Mouse (Mus musculus) lung, postnatal 0 days (tissue): ENCODE data around the gene Myh10. TPM values are rescaled to one million over a fixed set of nuclear protein-coding genes. Genes with fewer than 3 reads are reported as not detected.

ENCODE experiments used
- ATAC-seq: fragments of 200-750 bp; cut with Nextera tagmentation; 2 replicates; pipeline ENCODE4 v1.8.0; 2017; ENCODE audit warnings: moderate library complexity
- DNase-seq: peaks from one replicate; pipeline ENCODE4 v3.0.0-alpha.2; 2016; ENCODE audit warnings: low spot score
- H3K27ac ChIP-seq: fragments of 300-500 bp; sonication (generic); 2 replicates; pipeline ENCODE4 v1.5.1; 2014; ENCODE audit warnings: antibody characterized with exemption, mild to moderate bottlenecking, low read length, mixed read lengths
- H3K27me3 ChIP-seq: fragments of 300-500 bp; sonication (generic); replicated peaks from 2 replicates; pipeline ENCODE4 v1.6.1; 2014; ENCODE audit warnings: low read length, mixed read lengths; ENCODE audit not compliant: insufficient read depth
- H3K36me3 ChIP-seq: fragments of 300-500 bp; sonication (generic); 2 replicates; pipeline ENCODE4 v1.6.1; 2014; ENCODE audit warnings: low read length, mixed read lengths; ENCODE audit not compliant: insufficient read depth
- H3K4me1 ChIP-seq: fragments of 300-500 bp; sonication (generic); 2 replicates; pipeline ENCODE4 v1.6.1; 2014; ENCODE audit warnings: antibody characterized with exemption, low read depth, low read length, mixed read lengths; ENCODE audit not compliant: insufficient read depth
- H3K4me2 ChIP-seq: fragments of 300-500 bp; sonication (generic); replicated peaks from 2 replicates; pipeline ENCODE4 v1.6.1; 2014; ENCODE audit warnings: low read depth, mild to moderate bottlenecking, low read length, moderate library complexity, mixed read lengths
- H3K4me3 ChIP-seq: fragments of 300-500 bp; sonication (generic); 2 replicates; pipeline ENCODE4 v1.5.1; 2014; ENCODE audit warnings: low read depth, low read length
- H3K9ac ChIP-seq: fragments of 300-500 bp; sonication (generic); replicated peaks from 2 replicates; pipeline ENCODE4 v1.6.1; 2014; ENCODE audit warnings: low read depth, mild to moderate bottlenecking
- H3K9me3 ChIP-seq: fragments of 300-500 bp; sonication (generic); 2 replicates; pipeline ENCODE4 v1.6.1; 2016; ENCODE audit warnings: low read length, mixed read lengths
- CTCF ChIP-seq: IDR thresholded peaks from 2 replicates; pipeline ENCODE4 v1.5.1; 2016; ENCODE audit warnings: antibody characterized with exemption, mild to moderate bottlenecking
- EP300 ChIP-seq: IDR thresholded peaks from 2 replicates; pipeline ENCODE4 v1.6.1; 2016; ENCODE audit warnings: antibody characterized with exemption, mild to moderate bottlenecking, control low read depth
- WGBS: fragments of 180-500 bp; shearing (Covaris S2); extraction: QIAGEN DNeasy Blood & Tissue Kit; methylation state at CpG from one replicate; pipeline ENCODE4 v1.1.7; 2014; 5-methylcytosine and 5-hydroxymethylcytosine counted together
- polyA plus RNA-seq: library from polyadenylated mRNA; unstranded; fragments of >200 nt; fragmentation: Nextera tagmentation; extraction: Ambion mirVana; gene quantifications from 2 replicates; pipeline ENCODE4 v1.2.1, GENCODE M21; 2015

Myh10 gene
- polyA plus RNA-seq, 1 experiment from 2014 or later, result 51.8 TPM

GRCm38 (mm10) chr11:68690465-68690864, 894 bp upstream of the Myh10 start:
- no peak for DNase-seq
- no peak for ATAC-seq
- Histone ChIP-seq H3K9me3 (no peaks in the 10 kb centered on the region), H3K36me3 (no peaks in the 10 kb centered on the region), H3K9ac (no peak overlapping the region), H3K4me1 (0 out of 2 replicates have a peak, but pooled peaks cover 3% of the 10 kb centered on the region), H3K4me2 (no peak overlapping the region), H3K27me3 (no peaks in the 10 kb centered on the region), H3K27ac (no peak overlapping the region), H3K4me3 (no peak overlapping the region)
- 23% methylated on average over 5 of the region's 5 CpGs for WGBS
- TF ChIP-seq EP300, result no peak
- TF ChIP-seq CTCF, result no peak

GRCm38 (mm10) chr11:68692010-68692692, 792 bp downstream of the Myh10 start:
- WGBS, result under 1% methylated on average over 34 of the region's 34 CpGs
- peak overlapping the region; percentile 68 for H3K9ac ChIP-seq
- 0 out of 2 replicates have a peak, but pooled peaks cover 3% of the 10 kb centered on the region for H3K4me1 ChIP-seq
- H3K4me3 ChIP-seq, result peak overlapping the region; percentile 67
- H3K36me3 ChIP-seq, result no peaks in the 10 kb centered on the region
- H3K4me2 ChIP-seq, result peak overlapping the region; percentile 86
- ATAC-seq (no peak; the same call in 1 of the 2 replicates), DNase-seq (peak; percentile 23)
- no peaks in the 10 kb centered on the region for H3K27me3 ChIP-seq
- no peak for TF ChIP-seq EP300
- peak; percentile 34 for TF ChIP-seq CTCF
- peak overlapping the region; percentile 96 for H3K27ac ChIP-seq
- H3K9me3 ChIP-seq, result no peaks in the 10 kb centered on the region

- Histone ChIP-seq H3K36me3 (no peaks in the 10 kb centered on the region), H3K4me2 (peak overlapping the region; percentile 86), H3K9me3 (no peaks in the 10 kb centered on the region), H3K9ac (peak overlapping the region; percentile 68), H3K4me1 (0 out of 2 replicates have a peak, but pooled peaks cover 3% of the 10 kb centered on the region), H3K27me3 (no peaks in the 10 kb centered on the region), H3K27ac (peak overlapping the region; percentile 96), H3K4me3 (peak overlapping the region; percentile 67)
- TF ChIP-seq CTCF, result no peak
- TF ChIP-seq EP300, result no peak
- under 1% methylated on average over 43 of the region's 43 CpGs for WGBS
- DNase-seq, result peak; percentile 54
- ATAC-seq, result no peak
These were observed 1.5 kb downstream of the Myh10 start for GRCm38 (mm10) chr11:68692693-68693446.

GRCm38 (mm10) chr11:68693447-68694040, 2.2 kb downstream of the Myh10 start:
- H3K4me3 ChIP-seq, result peak overlapping the region; percentile 67
- H3K4me1 ChIP-seq, result 0 out of 2 replicates have a peak, but pooled peaks cover 3% of the 10 kb centered on the region
- H3K9ac ChIP-seq, result no peak overlapping the region; the same call in 1 of the 2 replicates
- no peak for ATAC-seq
- no peaks in the 10 kb centered on the region for H3K27me3 ChIP-seq
- no peaks in the 10 kb centered on the region for H3K36me3 ChIP-seq
- H3K4me2 ChIP-seq, result peak overlapping the region; percentile 86
- H3K9me3 ChIP-seq, result no peaks in the 10 kb centered on the region
- 9% methylated on average over 10 of the region's 10 CpGs for WGBS
- TF ChIP-seq CTCF, result no peak
- TF ChIP-seq EP300, result no peak
- H3K27ac ChIP-seq, result no peak overlapping the region; the same call in 1 of the 2 replicates
- DNase-seq, result peak; percentile 35

GRCm38 (mm10) chr11:68702370-68702769, 11.0 kb downstream of the Myh10 start:
- no peak for ATAC-seq
- WGBS, result 81% methylated on average over 6 of the region's 6 CpGs
- Histone ChIP-seq H3K36me3 (peaks cover 19% of the 10 kb centered on the region; the same call in 1 of the 2 replicates), H3K9ac (no peak overlapping the region), H3K4me3 (no peak overlapping the region), H3K27me3 (no peaks in the 10 kb centered on the region), H3K4me2 (no peak overlapping the region), H3K4me1 (no peaks in the 10 kb centered on the region), H3K9me3 (no peaks in the 10 kb centered on the region), H3K27ac (no peak overlapping the region)
- no peak for DNase-seq
- TF ChIP-seq EP300, result no peak
- no peak for TF ChIP-seq CTCF

- Histone ChIP-seq H3K9ac (no peak overlapping the region), H3K27me3 (no peaks in the 10 kb centered on the region), H3K4me2 (no peak overlapping the region), H3K36me3 (peaks cover 19% of the 10 kb centered on the region; the same call in 1 of the 2 replicates), H3K4me3 (no peak overlapping the region), H3K27ac (no peak overlapping the region), H3K9me3 (no peaks in the 10 kb centered on the region), H3K4me1 (no peaks in the 10 kb centered on the region)
- 84% methylated on average over 1 of the region's 1 CpGs for WGBS
- DNase-seq (no peak), ATAC-seq (no peak)
- no peak for TF ChIP-seq CTCF
- TF ChIP-seq EP300, result no peak
These were observed 12.0 kb downstream of the Myh10 start for GRCm38 (mm10) chr11:68703360-68703759.
